Mouse (Mus musculus): ENCODE measurements around the gene Ccdc33. TPM values are rescaled to one million over a fixed set of nuclear protein-coding genes. Genes with fewer than 3 reads are reported as not detected.

Ccdc33 gene
- total RNA-seq, 4 experiments from 2014 or later: 0.87 to 2.0 (median 1.3) TPM

DNA sequence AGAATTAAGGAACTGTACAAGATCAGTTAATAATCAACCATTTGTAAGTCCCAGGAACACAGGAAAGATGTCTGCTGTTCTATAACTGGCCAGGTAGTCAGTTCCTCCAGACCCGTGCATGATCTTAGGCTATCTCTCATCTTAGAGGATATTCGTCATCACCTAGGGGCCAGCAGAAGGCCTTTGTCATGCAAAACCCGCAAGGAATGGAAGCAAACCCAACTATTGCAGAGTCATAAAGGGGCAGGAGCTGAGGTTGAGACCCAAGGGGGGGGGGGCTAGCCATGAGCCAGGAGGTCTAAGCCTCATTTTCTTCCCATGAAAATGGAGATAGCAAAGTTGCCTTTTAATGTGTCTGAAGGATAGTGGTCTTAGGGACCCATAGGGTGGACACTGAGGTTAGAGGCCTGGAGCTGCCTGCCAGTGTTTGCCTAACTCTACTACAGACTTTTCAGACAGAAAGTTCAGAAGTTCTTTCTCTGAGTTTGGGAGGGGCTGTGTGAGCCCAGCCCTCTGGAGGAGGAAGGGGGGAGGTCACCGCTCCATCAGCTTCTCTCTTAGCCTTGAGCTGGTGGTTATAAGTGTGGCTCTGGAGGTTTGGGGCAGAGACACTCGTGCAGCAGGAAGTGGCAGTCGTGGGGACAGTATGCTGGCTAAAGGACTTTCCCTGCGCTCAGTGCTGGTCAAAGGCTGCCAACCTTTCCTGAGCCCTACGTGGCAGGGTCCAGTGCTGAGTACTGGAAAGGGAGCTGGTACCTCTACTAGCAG is 104.0 kb downstream of the Ccdc33 start:
- DNase-seq (ENCODE audit: low spot score in 2 of 2): no peak

DNA sequence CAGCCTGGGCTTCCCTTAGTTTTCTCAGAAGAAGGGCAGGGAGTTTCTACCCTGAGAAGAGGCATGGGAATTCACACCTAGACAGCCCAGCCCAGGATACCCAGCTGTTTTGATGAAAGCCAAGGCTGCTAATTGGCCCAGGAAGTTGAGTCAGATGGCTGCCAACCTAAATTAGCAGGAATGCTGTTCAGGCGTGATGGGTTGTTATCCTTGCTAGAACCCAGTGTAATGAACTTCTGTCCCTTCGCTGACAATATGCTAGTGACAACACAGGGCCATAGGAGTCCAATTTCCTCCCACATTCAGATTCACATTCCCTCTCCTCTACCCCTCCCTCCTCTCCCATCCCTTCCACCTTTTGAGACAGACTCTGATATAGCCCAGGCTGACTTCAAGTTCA is 105.7 kb downstream of the Ccdc33 start:
- no peak for DNase-seq (ENCODE audit: low spot score in 2 of 2)

DNA sequence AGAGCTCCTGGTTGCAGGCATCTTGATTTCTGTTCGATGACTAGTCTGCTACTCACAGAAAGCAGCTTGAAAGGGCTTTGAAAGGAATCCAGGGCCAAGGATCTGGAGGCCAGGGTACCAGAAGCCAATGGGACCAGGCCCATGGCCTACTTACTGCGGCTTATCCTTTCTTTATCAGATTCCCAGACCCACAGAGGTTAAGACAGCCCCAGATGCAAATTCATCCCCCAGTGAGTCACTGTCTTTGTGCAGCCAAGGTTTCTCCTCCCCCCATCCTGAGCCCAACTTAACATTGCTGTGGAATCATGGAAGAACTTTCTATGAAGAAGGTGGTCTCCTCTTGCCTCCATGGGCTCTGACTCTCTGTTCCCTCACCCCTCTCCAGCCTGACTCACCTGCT is 106.1 kb downstream of the Ccdc33 start:
- no peak for DNase-seq (ENCODE audit: low spot score in 2 of 2)

DNA sequence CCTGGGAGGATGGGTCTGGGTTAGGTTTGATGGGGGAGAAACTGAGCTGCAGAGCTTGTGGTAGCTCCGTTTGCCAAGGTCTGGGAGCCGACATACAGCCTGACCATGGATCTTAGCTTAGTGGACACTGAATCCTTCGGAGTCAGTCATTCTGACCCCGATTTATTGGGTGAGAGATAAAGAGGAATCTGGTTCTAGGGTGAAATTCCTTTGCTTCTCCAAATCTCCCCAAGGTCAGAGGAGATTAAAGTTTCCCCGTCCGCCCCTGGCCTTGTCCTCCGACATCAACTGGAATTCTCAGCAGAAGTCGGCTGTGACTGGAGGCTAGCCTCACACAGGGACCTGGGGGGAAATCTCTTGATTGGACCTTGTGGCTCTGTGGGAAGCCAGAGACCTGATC is 107.1 kb downstream of the Ccdc33 start:
- no peak for DNase-seq (ENCODE audit: low spot score in 2 of 2)

DNA sequence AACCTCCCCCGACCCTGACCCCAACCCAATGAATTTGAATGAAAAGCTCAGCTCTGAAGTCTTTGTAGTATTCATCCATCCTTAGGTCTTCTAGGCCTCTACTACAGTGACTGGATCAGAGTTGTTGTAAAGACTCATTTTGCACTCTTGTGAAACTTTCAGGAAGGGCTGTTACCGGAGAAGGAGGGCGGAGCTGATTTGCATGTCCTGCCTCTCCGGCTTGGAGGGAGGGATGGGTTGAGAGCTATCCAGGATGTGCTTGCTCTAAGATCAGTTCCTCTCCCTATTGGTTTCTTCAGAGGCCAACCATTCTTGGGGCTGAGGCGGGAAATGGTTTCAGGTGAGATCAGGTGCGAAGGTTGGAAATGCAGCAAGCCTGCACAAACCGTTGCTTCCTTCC is 107.6 kb downstream of the Ccdc33 start:
- DNase-seq (ENCODE audit: low spot score in 2 of 2): no peak

DNA sequence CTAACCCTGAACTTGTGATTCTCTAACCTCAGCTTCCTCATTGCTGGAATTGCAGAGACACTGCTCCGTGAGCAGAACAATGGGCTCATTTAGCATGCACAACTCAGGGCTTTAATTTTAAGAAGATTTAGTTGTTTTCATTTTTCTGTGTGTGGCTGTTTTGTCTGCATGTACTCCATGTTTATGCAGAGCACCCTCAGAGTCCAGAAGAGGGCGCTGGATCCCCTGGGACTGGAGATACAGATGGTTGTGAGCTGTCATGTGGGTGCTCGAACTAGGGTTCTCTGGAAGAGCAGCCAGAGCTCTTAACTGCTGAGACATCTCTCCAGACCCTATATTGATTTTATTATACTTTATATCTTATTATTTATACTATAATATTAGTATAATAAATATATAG is 109.0 kb downstream of the Ccdc33 start:
- no peak for DNase-seq (ENCODE audit: low spot score in 2 of 2)

DNA sequence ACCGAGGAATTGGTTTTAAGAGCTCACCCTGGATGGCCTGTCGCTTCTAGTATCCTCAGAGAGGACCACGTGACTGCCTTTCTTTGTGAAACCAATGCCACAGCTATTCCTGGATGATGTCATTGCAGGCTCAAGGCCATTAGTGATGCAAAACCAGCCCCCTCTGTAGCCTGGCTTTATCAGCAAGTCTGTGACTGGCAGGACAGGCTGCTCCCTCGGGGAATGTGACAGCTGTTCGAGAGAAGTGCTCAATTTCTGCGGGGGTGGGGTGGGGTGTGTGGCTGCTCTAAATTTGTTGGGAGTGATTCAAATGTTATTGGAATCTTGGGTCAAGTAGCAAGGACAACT is 109.6 kb downstream of the Ccdc33 start:
- DNase-seq (ENCODE audit: low spot score in 2 of 2): peak; percentile 58 to 60

DNA sequence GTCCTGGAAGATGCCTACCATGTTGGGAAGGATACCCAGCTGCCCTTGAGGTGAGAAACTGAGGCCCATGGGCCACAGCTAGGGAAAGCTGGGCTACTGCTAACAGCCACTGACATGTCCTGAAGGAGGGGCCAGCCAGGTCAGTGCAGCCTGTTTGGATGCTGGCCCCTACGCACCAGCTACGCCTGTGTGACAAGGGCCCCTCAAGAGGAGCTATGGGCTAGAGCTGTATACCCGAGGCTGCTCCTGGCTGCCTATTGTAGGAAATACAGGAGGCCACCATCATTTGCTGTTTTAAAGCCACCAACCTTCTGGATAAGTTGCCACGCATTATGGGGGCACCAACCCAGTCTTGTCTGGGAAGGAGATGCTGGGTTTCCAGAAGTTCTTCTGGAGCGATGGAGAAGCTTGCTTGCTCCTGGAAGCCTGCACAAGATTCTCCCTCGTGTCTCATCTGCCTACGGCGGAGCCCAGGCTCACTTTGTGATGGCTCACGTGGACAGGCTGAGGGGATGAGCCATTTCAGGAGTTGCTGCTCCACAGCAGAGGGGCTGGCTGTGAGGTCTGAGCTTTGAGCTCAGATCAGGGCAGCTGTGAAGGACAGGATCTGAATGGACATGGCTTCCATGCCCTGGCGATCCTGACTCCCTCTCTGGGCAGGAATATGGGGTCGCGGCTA is 110.1 kb downstream of the Ccdc33 start:
- no peak for DNase-seq (ENCODE audit: low spot score in 2 of 2)

DNA sequence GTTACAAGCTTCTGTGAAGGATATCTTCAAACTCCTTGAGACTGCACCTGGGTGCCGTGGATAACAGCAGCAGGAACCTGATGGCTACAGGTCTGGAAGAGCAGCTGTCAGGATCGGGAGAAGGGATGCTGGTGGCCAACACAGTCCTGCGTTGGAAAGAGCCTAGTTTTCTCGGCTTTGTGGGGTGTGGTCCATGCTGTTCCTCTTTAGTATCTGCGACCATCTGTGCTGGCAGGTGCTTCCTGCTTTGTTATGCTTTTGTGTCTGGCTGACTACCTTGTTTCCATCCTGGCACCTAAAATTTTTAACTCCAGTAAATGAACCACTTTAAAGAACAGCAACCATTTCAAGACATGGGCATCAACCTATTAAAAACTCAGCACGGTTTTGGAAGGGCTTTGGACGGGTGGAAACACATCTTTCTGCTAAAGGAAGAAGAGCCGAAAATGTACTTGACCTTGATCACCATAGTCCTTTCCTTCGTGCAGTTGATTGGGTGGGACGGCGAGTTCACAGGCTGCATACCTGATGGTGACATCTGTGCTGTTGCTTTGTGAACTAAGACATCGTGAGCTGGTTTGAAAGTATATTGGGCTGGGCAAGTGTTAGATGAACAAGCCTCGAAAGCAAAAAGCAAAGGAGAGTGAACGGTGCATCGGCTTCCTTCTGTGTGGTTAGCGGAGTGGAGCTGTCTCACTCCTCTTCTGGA is 112.7 kb downstream of the Ccdc33 start, which contains the start of gene Cyp11a1:
Gene Cyp11a1, plus strand, starts transcription at position 659 of the 709 bp plus-strand sequence.
- DNase-seq (ENCODE audit: low spot score in 2 of 2): no peak

DNA sequence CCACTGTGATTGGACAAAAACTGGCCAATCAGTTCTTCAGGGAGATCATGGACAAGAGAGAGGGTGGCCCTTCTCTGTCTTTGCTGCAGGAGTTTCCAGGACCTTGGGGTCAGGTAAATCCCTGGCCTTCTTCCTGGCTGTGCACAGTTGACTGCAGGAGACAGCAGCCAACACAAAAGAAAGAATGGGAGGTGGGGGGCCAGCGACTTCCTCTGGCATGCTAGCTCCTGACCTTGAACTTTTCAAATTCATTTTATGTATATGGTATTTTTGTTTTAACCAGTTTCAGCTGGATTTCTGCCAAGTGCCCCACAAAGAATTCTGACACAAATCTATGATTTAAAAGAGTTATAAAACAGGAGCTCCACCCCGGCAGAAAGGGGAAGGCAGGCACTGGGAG is 115.4 kb downstream of the Ccdc33 start:
- no peak for DNase-seq (ENCODE audit: low spot score in 2 of 2)

DNA sequence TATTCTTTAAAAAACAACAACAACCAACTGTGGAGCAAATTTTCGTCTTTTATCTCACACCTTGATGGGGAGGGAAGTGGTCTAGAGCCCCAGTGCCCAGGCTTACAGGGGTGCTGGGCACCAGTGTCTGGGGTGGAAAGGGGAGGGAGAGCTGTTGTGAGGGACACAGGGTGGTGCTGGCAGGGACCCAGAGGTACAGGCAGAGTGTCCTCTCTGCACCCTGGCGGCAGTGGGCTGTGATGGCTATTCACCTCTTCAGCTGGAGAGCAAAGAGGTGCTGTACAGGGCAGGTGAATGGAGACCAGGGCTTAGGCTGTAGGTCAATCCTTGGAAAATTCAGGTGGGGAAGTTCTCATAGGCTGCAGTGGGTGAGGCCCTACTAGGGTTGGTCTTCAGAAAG is 118.9 kb downstream of the Ccdc33 start:
- no peak for DNase-seq (ENCODE audit: low spot score in 2 of 2)

DNA sequence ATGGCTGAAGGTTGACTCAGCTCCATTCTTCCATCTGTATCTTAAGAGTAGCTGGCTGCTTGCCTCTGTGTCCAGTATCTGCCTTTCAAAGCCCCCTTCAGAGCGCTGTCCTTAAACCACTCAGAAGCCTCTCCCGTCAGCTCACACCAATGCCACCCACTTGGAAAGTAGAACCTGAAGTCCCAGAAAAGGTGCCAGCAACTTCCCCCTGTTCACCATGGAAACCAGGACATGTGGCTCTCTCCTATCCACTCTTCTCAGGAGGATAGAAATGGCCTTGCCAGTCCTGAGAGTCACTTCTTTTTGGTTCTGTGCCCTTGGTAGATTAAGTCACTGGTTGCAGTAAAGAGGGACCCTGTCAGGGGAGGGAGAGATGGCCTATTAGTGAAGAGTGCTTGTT is 119.9 kb downstream of the Ccdc33 start:
- no peak for DNase-seq (ENCODE audit: low spot score in 2 of 2)

DNA sequence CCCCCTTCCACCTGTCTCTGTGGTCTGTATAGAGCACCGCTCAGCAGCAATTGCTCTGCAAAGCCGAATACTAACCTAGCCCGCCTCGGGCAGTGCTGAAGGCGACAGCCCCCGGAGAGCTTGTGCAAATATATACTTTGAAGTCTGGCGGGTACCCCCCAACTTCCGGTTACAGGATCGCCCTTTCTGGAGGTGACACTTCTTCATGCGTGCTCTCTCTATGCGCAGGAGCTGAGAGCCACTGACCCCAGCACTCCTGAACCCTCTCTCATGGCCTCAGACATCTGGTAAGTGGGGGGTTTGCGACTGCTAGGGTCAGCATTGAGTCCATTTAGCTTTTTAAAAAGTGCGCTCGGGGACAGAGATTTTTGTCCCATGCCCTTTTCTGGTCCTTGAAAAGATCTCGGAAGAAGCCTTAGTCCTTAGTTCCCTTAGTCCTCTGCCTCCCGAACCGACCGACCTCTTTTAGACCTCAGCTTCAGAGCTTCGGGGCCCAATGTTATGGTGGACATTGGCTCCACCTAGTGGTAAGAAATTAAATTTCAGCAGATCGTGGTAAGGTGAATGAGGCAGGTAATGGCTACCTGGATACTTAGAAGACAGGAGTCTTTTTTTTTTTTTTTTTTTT is 120.5 kb downstream of the Ccdc33 start:
- DNase-seq (ENCODE audit: low spot score in 2 of 2): peak in 1 of 2 experiments; percentile 32

DNA sequence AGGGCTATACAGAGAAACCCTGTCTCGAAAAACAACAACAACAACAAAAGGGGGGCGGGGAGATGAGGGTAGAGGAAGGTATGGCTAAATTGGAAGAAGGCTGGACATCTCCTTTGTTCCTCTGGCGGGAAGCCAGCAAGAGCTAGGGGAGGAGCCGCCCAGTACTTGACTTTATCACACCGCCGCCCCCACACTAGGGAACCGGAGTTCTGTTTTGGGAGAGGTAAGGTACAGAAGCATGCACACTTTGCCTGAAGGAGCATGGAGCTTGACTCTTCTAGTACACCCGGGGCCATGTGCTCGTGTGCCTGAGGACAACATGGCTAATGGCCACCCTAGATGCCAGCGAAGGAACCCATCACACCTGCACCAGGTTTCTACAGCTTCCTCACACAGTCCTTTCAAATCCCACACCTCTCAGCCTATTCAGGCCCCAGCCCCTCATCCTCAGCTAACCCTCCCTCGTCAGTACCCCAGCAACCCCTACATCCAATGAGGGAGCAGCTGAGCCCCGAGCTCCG is 121.1 kb downstream of the Ccdc33 start:
- no peak for DNase-seq (ENCODE audit: low spot score in 2 of 2)

DNA sequence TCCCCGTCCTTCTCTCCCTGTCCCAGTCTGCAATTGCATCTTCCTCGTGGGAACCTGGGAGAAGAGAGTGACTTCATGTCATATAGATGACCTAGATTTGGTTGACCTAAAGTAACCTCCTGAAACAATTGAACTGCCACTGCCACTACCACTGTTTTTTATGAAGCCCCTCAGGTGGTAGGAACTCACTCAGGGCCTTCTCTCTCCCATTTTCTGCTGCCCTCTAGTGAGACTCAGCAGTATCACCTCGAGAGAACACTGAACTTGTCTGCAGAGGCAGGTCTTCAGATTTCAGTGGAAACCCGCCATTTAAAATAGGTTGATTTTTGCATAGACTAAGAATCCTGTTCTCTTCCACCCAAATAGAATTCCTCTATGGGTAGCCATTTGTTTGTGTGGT is 123.3 kb downstream of the Ccdc33 start:
- DNase-seq (ENCODE audit: low spot score in 2 of 2): no peak

DNA sequence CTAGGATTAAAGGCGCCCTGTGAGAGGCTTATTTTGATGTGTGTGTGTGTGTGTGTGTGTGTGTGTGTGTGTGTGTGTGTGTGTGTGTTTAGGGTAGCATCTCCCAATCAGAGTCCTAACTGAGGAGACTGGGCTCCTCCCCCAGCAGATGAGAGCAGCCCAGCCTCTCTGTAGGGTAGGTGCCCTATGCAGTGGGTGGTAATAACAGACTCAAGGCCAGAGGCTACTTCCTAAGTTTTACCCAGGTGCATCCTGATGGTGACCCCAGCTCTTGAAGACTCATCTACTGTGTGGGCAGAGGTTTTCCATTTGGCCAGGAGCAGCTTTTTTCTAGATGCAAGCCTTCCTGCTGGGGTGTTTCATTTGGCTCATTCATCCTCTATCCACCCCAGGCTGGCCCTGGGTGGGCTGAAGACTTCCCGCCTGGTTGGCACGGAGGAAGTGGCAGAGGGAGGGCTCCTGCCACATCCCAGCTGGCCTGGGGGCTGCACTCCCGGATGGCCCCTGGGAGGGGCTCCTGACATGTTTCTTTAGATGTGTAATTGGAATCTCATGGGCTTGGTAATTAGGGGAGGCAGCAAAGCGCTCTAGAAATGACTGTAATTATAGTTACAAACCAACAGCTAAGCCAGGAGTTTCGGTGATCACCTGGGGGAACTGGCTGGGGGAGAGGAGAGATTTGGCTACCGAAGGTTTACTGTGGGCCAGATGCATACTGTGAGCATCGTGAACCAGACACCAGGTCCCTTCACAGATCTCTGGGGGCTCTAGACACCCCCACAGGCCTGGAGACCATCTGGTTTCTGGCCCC is 125.6 kb downstream of the Ccdc33 start:
- DNase-seq (ENCODE audit: low spot score in 2 of 2): no peak

DNA sequence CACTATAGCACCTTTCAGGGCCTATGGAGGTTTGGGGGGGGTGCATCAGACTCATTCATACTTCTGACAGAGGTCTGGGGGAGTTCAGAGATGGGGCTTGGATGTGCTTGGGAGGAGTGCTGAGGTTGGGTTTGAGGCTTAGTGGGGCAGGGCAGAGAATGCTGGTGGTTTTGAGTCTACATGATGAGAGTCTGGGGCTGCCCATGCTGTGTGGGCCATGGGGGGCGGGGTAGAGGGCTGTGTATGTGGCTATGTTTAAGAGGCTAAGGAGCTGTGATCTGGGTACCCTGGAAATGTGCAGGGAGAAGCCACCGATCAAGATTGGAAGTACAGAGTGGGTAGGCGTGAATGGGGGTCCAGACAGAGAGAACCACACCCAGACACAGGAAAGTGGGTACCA is 126.6 kb downstream of the Ccdc33 start:
- DNase-seq (ENCODE audit: low spot score in 2 of 2): no peak

DNA sequence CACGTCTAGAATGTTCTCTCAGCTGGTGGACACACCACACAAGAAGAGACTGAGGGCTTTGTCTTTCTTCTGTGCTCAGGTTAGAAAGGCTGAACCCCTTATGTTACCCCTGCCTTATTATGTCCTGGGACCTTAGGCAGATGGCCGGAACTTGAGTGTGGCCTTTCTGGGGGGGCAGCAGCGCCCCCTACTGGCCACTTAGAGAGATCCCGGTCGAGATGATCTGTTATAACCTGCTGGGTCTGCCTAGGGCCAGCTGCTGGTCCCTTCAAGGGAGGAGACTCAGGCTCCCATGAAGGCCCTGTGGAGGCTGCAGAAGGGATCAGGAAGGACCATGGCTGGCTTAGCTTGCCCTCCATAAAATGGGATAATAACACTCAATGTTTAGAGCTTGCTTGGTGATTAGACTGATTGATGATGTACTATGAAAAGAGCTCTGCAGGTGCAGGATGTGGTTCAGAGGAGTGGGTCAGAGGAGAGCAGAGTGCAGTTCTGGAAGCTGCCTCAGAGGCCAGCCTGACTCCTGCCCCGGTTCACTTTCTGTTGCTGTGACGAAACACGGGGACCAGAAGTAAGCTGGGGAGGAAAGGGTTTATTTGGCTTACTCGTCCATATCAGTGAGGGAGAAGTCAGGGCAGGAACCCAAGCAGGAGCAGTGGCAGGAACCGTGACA is 128.0 kb downstream of the Ccdc33 start:
- DNase-seq (ENCODE audit: low spot score in 2 of 2): no peak

DNA sequence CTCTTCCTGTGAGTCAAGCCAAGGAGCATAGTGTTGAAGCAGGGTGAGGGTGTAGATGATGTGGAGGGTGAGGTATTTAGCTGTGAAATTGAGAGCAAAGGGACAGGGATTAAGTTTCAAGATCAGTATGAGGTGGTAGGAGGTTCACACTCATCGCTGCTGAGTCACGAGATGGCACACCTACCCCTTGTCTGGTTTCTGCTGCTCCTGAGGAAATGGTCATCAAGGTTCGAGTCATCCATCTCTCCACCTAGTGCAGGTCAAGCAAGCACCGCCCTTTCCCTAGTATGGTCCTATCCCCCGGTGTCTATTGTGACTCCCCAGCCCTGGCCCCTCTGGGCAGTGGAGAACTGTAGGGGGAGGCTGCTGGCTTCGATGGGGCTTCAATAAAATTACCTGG is 129.3 kb downstream of the Ccdc33 start:
- no peak for DNase-seq (ENCODE audit: low spot score in 2 of 2)

DNA sequence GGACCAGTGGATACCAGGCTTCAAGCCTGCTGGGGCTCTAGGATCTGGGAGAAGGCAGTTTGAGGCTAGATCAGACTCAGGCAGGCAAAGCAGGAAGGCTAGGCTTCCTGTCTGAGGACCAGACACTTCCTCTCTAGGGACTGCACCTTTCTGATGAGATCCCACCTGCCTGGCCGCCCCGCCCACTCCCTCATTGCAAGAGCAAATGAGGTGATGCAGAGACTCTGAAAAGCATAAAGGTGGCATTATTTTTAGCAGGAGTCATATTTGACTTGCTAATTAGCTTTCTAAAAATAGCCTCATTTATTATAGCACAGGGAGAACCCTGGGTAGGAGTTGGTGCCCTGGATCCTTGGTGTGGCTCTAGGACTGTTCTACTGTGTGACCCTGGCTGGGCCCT is 130.5 kb downstream of the Ccdc33 start:
- DNase-seq (ENCODE audit: low spot score in 2 of 2): no peak
